Mouse (Mus musculus): Measurements from ENCODE around the gene Wdr20.
"Not testable (repeated sequence)": the region's sequence is repeated elsewhere in the genome, so short reads cannot be mapped to it uniquely, and the experiment has no call there.

Wdr20 gene

GRCm38 (mm10) chr12:110713784-110714183 lies 24.0 kb upstream of the Wdr20 start:
- no peak for DNase-seq (ENCODE audit: low spot score in 2 of 2)

GRCm38 (mm10) chr12:110714215-110714614 lies 23.5 kb upstream of the Wdr20 start:
- DNase-seq (ENCODE audit: low spot score in 2 of 2): no peak

GRCm38 (mm10) chr12:110716004-110716403 lies 21.7 kb upstream of the Wdr20 start:
- DNase-seq (ENCODE audit: low spot score in 2 of 2): no peak

GRCm38 (mm10) chr12:110725051-110725450 lies 12.7 kb upstream of the Wdr20 start:
- DNase-seq (ENCODE audit: low spot score in 2 of 2): no peak

GRCm38 (mm10) chr12:110725489-110725888 lies 12.3 kb upstream of the Wdr20 start:
- no peak for DNase-seq (ENCODE audit: low spot score in 2 of 2)

DNA sequence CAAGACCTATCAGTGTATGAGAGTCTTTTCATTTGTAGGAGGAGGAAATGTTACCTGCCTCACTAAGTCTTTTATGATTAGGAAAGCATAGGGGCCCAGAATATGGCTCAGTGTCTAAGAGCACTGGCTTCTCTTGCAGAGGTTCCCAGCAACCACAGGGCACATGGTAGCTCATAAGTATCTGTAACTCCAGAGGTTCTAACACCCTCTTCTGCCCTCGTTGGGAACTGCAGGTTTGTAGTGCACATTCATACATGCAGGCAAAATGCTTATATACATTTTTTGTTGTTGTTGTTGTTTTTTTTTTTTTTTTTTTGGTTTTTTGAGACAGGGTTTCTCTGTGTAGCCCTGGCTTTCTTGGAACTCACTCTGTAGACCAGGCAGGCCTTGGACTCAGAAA lies 11.3 kb upstream of the Wdr20 start:
- DNase-seq (ENCODE audit: low spot score in 2 of 2): no peak

GRCm38 (mm10) chr12:110733254-110733653 lies 4.5 kb upstream of the Wdr20 start:
- DNase-seq (ENCODE audit: low spot score in 2 of 2): not testable (repeated sequence)

DNA sequence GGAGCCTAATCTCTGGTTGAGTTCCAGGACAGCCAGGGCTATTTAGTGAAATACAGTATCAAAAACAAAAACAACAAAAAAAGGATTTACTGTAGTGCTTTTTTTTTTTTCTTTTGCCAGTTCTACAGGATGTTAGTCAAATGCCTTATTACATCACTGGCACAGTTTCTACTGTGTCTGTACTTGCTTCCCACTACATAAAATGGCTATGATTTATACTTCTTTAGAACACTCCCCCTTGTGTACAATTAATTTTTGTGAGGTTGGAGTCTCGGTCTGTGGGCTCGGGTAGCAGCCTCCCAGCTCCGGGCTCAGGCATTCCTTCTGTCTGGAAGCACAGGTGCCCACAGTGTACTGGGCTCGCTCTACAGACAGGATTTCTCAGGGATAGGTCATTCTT lies 1.1 kb upstream of the Wdr20 start:
- no peak for DNase-seq (ENCODE audit: low spot score in 2 of 2)

GRCm38 (mm10) chr12:110738158-110738921 lies 596 bp downstream of the Wdr20 start:
- peak in 1 of 2 experiments; percentile 16 for DNase-seq (ENCODE audit: low spot score in 2 of 2)

DNA sequence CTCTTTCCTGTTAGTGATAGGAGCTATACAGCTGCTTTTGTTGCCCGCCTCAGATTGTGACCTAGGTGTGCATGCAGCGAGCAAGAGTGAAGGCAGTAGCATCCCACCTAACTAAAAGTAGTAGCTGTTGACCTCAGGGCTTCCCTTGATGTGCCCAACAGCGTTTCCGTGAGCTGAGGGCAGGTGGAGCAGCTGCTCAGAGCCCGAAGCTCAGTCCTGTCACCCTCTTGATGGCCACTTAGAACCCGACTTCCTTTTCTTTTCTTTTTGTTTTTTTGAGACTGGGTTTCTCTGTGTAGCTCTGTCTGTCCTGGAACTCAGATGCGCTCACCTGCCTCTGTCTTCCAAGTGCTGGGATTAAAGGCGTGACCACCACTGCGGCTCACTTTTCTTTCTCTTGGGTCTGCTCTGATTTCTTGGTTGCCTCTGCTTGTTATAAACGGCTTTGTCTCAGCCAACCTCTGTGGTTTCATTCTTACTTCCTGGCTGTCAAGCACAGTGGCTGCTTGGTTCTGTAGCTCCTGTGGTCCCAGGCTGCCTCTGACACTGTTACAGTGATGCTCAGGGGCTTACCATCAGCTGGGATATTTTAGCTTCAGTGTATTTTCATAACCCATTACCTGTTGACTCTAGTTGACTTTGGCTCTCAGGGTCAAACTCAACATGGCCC lies 13.2 kb downstream of the Wdr20 start:
- DNase-seq (ENCODE audit: low spot score in 2 of 2): no peak

DNA sequence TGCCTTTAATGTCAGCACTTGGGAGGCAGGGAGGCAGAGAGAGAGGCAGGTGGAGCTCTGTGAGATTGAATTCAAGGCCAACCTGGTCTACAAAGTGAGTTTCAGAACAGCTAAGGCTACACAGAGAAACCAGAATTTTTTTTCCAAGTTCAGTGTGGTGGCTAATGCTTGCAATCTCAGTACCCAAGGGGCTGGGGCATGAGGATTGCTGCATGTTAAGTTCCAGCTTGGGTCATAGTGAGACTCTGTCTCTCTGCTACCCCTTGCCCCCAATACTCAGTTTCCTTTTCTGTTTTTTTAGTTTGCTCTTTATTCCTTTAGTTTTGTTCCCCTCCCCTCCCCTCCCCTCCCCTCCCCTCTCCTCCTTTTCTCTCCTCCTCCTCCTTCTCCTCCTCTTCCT lies 15.0 kb downstream of the Wdr20 start:
- no peak for DNase-seq (ENCODE audit: low spot score in 2 of 2)

DNA sequence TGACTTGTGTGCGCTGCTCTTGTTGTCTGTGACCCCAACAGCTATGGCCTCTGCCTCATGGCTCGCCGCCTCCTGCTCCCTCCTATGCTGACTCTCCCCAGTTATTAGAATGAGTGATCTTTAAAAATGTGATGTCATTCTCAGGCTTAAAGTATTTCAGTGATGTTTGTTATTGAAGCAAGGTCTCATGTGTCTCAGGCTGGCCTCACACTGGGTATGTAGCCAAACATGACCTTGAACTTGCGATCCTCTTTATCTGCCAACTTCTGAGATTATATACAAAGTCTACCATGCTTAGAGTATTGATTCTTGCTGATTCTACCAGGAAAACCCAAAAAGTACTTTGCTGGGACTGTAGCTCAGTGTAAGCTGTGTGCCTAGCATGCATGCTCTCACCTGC lies 16.2 kb downstream of the Wdr20 start:
- DNase-seq (ENCODE audit: low spot score in 2 of 2): no peak

- DNase-seq (ENCODE audit: low spot score in 2 of 2): no peak
Measured at GRCm38 (mm10) chr12:110757161-110757560, 19.4 kb downstream of the Wdr20 start.

DNA sequence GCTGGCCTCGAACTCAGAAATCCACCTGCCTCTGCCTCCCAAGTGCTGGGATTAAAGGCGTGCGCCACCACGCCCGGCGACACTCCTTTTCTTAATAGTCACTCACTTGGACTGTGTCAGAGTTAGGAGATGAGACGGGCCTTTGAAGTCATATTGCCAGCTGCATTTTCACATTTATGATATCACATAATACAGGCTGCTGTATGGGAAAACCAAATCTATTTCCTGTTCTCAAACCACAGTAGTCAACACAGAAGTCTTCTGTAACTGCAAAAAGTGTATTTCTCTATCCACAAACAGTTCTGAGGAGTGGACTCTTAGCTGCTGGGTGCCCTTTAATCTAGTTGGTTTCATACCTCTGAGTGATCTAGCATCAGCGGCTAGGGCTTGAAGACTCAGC lies 21.2 kb downstream of the Wdr20 start:
- no peak for DNase-seq (ENCODE audit: low spot score in 2 of 2)

- DNase-seq (ENCODE audit: low spot score in 2 of 2): no peak
Measured at GRCm38 (mm10) chr12:110762321-110762720, 24.6 kb downstream of the Wdr20 start.

GRCm38 (mm10) chr12:110764531-110764930 lies 26.8 kb downstream of the Wdr20 start:
- DNase-seq (ENCODE audit: low spot score in 2 of 2): no peak

DNA sequence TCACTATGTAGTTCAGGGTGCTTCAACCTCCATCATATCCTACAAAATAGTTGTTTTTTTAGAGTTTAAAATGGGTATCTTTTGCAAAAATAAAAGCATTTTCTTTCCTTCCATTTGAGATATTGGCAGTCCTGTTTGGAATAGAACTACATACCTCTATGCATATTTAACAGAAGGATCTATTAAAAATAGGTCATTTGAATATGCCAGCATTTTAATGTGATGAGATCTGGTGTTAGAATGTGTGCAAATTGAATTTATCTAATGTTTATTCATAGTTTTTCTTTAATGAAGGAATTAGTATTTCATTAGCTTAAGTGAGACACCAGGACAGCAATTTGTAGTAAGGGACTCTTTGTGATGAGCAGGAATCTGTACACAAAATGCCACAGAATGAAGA lies 30.8 kb downstream of the Wdr20 start:
- no peak for DNase-seq (ENCODE audit: low spot score in 2 of 2)

DNA sequence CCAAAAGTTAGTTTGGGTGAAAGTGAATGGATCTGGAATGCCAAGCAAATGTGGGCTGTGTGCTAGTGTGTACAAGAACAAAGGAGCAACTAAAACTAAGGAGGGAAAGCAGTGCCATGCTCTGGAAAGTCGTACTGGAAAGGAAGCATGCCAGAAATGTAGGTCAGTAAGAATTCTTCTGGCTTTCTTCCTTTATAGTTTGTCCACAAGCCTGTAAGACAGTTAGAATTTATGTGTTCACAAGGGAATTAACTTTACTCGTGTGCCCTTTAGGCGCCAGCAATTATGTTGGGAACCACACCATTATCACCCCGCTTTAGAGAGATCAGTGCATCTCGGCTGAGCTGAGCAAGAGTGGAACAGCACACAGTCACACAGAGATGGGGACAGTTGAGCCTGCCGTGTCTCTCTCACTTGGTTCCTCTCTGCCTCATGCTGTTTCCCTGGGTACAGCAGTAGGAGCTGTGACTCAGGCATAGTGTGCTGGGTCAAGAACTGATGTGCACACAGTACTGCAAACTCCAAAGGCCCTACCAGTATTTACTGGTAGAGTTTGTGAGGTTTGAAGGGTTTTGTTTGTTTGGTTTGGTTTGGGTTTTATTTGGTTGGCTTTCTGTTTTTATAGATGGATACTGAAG lies 32.0 kb downstream of the Wdr20 start:
- DNase-seq (ENCODE audit: low spot score in 2 of 2): no peak

DNA sequence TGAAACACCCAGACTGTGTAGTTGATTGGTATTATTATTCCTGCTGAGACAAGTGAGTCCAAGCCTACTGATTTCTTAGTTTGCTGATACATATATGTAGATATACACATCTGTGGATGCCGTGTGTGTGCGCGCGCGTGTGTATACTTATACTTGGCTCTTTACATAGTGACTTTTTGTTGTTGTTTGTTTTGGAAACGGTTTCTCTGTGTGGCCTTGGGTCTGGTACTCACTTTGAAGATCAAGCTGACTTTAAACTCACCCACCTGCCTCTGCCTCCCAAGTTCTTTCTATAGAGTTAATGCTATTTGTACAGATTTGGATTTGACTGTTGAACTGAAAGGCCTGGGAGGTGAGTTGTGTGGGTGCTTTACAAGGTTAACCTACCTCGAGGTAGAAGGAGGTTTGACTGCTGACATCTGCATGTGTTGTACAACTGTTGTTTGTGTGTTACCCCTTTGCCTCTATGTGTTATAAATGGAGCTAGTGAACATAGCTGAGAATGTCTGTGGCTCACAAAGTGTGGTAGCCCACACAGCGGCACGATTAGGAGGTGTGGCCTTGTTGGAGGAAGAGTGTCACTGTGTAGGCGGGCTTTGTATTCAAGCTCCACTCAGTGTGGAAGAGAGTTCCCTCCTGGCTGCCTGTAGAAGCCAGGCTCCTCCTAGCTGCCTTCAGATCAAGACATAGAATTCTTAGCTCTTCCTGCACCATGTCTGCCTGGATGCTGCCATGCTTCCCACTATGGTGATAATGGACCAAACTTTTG lies 32.9 kb downstream of the Wdr20 start:
- DNase-seq (ENCODE audit: low spot score in 2 of 2): no peak

- no peak for DNase-seq (ENCODE audit: low spot score in 2 of 2)
Measured at GRCm38 (mm10) chr12:110771961-110772360, 34.2 kb downstream of the Wdr20 start.

DNA sequence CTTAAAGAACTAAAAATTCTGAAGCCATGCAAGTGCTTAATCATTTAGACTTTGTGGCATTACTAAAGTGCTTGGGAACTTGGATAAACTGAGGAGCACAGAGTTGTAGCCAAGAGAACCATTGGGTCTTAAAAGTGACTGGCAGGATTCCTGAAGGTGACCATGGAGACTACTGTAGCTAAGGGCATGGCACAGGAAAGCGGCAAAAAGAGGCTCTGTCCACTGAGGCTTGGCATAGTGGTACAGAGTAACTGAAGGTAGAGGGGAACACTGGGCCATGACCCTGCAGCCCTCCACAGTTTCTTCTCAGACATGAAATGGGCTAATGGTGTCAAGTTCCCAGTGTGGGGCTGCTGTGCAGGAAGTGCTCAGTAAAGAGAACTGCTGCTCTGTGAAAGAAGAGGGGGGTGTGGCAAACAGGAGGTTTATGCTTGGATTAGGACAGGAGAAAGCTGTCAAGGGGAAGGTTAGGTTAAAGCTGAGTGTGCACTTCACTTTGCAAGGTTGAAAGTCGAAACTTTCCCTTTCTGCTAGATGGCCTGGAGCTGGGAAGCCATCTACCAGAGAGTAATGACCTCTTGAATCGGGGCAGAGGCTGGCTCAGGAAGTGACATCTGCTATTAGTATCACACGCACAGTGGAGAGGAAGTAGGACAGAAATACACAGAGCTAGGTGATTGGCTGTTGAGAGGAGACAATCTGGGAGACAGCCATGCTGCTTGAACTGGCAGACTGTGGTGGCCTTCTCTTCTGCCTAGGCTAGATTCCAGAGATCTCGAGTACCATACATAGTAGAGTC lies 38.1 kb downstream of the Wdr20 start:
- DNase-seq (ENCODE audit: low spot score in 2 of 2): no peak

All from frontal cortex, postnatal 10 days (tissue).